Mouse (Mus musculus) bone marrow, adult 2 months (tissue): ENCODE data around the gene Zranb1.

Experiments used
- CTCF ChIP-seq: fragments of 200-500 bp; IDR thresholded peaks from 2 replicates; pipeline ENCODE4 v1.5.1; 2011; ENCODE audit warnings: low read length, control low read depth; ENCODE audit not compliant: control insufficient read depth, insufficient read depth
- POLR2A ChIP-seq: fragments of 200-500 bp; IDR thresholded peaks from 2 replicates; pipeline ENCODE4 v1.6.1; 2011; ENCODE audit warnings: low read depth, mild to moderate bottlenecking, control low read depth, low read length, borderline replicate concordance; ENCODE audit not compliant: control insufficient read depth

GRCm38 (mm10) chr7:132888052-132888451, 42.9 kb upstream of the Zranb1 start:
- TF ChIP-seq CTCF (no peak), POLR2A (no peak)
